Mouse (Mus musculus) embryo, embryonic 11 days (tissue): ENCODE measurements around the gene Rrp12.
A peak's percentile ranks its signal among the peaks of the same experiment; 100 is the strongest.

Experiments used
- DNase-seq: peaks from one replicate; pipeline ENCODE4 v3.0.0-alpha.2; 2015

Gene Rrp12

GRCm38 (mm10) chr19:41847614-41847991 lies 48.4 kb downstream of the Rrp12 start:
- peak; percentile 62 for DNase-seq

- DNase-seq: peak; percentile 69
These were observed 48.8 kb downstream of the Rrp12 start for GRCm38 (mm10) chr19:41847091-41847581.

GRCm38 (mm10) chr19:41846366-41847090 lies 49.4 kb downstream of the Rrp12 start:
- no peak for DNase-seq

GRCm38 (mm10) chr19:41844345-41844744 lies 51.6 kb downstream of the Rrp12 start:
- DNase-seq: no peak

- no peak for DNase-seq
These were observed 53.3 kb downstream of the Rrp12 start for GRCm38 (mm10) chr19:41842706-41843105.

GRCm38 (mm10) chr19:41842196-41842595 lies 53.8 kb downstream of the Rrp12 start:
- DNase-seq: no peak

- DNase-seq: no peak
These were observed 54.7 kb downstream of the Rrp12 start for GRCm38 (mm10) chr19:41841105-41841750.

GRCm38 (mm10) chr19:41839685-41840084 lies 56.3 kb downstream of the Rrp12 start:
- no peak for DNase-seq

GRCm38 (mm10) chr19:41838808-41839207 lies 57.2 kb downstream of the Rrp12 start:
- no peak for DNase-seq

GRCm38 (mm10) chr19:41837917-41838261 lies 58.1 kb downstream of the Rrp12 start:
- DNase-seq: no peak

GRCm38 (mm10) chr19:41837194-41837916 lies 58.6 kb downstream of the Rrp12 start:
- DNase-seq: no peak

GRCm38 (mm10) chr19:41836719-41837118 lies 59.3 kb downstream of the Rrp12 start:
- DNase-seq: no peak

- DNase-seq: peak; percentile 63
These were observed 60.2 kb downstream of the Rrp12 start for GRCm38 (mm10) chr19:41835816-41836215.

- no peak for DNase-seq
These were observed 60.6 kb downstream of the Rrp12 start for GRCm38 (mm10) chr19:41835407-41835806.

GRCm38 (mm10) chr19:41832501-41833201 lies 63.3 kb downstream of the Rrp12 start:
- no peak for DNase-seq

- peak; percentile 43 for DNase-seq
These were observed 64.1 kb downstream of the Rrp12 start for GRCm38 (mm10) chr19:41831718-41832391.

- peak; percentile 52 for DNase-seq
These were observed 64.8 kb downstream of the Rrp12 start for GRCm38 (mm10) chr19:41831101-41831570.

- peak; percentile 69 for DNase-seq
These were observed 65.6 kb downstream of the Rrp12 start for GRCm38 (mm10) chr19:41830106-41831031.

- DNase-seq: peak; percentile 91
These were observed 66.4 kb downstream of the Rrp12 start, which contains the start of gene Frat1 for GRCm38 (mm10) chr19:41829381-41830105. Frat1 (plus strand) TSS chr19:41829970.

- DNase-seq: no peak
These were observed 67.0 kb downstream of the Rrp12 start for GRCm38 (mm10) chr19:41828941-41829340.
